16 mouse cellular contexts compared by ENCODE assay signal in genomic region chr16:43619277-43619676, GRCm38 (mm10). TPM values are rescaled to one million over a fixed set of nuclear protein-coding genes. Genes with fewer than 3 reads are reported as not detected.
DNase-seq lines count a peak whose midpoint lies in the region; ATAC-seq and TF ChIP-seq lines count a peak whose summit lies in the region.
"Had no signal": no experiment of that assay in that cellular context is flagged by ENCODE, and none has a peak within 500 bp of the region (broad histone marks: within the 10 kb centered on the region; RNA-seq: fewer than 3 reads in every experiment).

No protein-coding gene starts in this region.

- peaks cover 10% of the 10 kb centered on the region for H3K36me3 ChIP-seq in heart, embryonic 12.5 days
- peaks cover 39% of the 10 kb centered on the region for H3K36me3 ChIP-seq in heart, adult 2 months (ENCODE audit: control insufficient read depth, insufficient read depth, low read length)

- no peak for DNase-seq in heart, adult 2 months
- DNase-seq in layer of hippocampus, adult 2 months (ENCODE audit: low spot score in 2 of 2) = no peak
- no peak for DNase-seq in layer of hippocampus, postnatal 25 days (ENCODE audit: extremely low spot score in 1 of 2, low spot score in 1 of 2)
- DNase-seq in heart, postnatal 14 days = peak; percentile 10 to 25
- no peak for DNase-seq in spleen, postnatal 4 days (ENCODE audit: low spot score in 2 of 2)
- no peak for DNase-seq in lung, postnatal 25 days (ENCODE audit: low spot score)
- DNase-seq: cerebellum, adult 8-10 months; lung, postnatal 4 days had no signal

- 38% methylated on average over 6 of the region's 6 CpGs for WGBS in heart, embryonic 12.5 days
- 60% methylated on average over 6 of the region's 6 CpGs for WGBS in heart, adult 2 months

- peaks cover 4% of the 10 kb centered on the region; the same call in 1 of the 2 replicates for H3K79me2 ChIP-seq in heart, adult 2 months (replicated peaks; ENCODE audit: control insufficient read depth, insufficient read depth, low read length)

- no peak for TF ChIP-seq EP300 in heart, adult 2 months (IDR thresholded peaks at IDR 0.05; ENCODE audit: insufficient read depth, low read depth, low read length)

- ATAC-seq in heart, embryonic 12.5 days (ENCODE audit: insufficient number of reproducible peaks, low FRiP score) = peak; percentile 67; the same call in 1 of the 2 replicates
- ATAC-seq in activated CD4-positive, CD25-positive, alpha-beta regulatory T cell, adult 4 months = peak; percentile 10
- ATAC-seq: hindbrain, embryonic 16.5 days had no signal

- TF ChIP-seq CTCF in heart, adult 2 months (IDR thresholded peaks at IDR 0.05) = no peak
- TF ChIP-seq CTCF in layer of hippocampus, adult 2 months (conservative IDR thresholded peaks at IDR 0.05) = 0 out of 2 replicates have a peak, but pooled peaks have one; percentile 27

- H3K4me1 ChIP-seq in heart, embryonic 12.5 days (replicated peaks) = peaks cover 42% of the 10 kb centered on the region
- peaks cover 8% of the 10 kb centered on the region for H3K4me1 ChIP-seq in heart, adult 2 months (ENCODE audit: control insufficient read depth, insufficient read depth, low read length)

- H3K9me3 ChIP-seq in heart, embryonic 12.5 days (replicated peaks) = no peaks in the 10 kb centered on the region

- no peak overlapping the region for H3K4me3 ChIP-seq in heart, embryonic 12.5 days
- no peak overlapping the region for H3K4me3 ChIP-seq in heart, adult 2 months
- H3K4me3 ChIP-seq in layer of hippocampus, adult 2 months = no peak overlapping the region
- H3K4me3 ChIP-seq: erythroblast, embryonic 14.5 days had no signal

- intact Hi-C loops in heart, adult 2 months (cut with DNase I) = no loop called here
- intact Hi-C loops in heart, postnatal 14 days (cut with DNase I) = no loop called here

- H3K4me2 ChIP-seq in heart, embryonic 12.5 days = no peak overlapping the region

- H3K27me3 ChIP-seq in heart, embryonic 12.5 days (replicated peaks) = no peaks in the 10 kb centered on the region
- no peaks in the 10 kb centered on the region for H3K27me3 ChIP-seq in heart, adult 2 months (ENCODE audit: control insufficient read depth, insufficient read depth, low read length)

- no peak overlapping the region for H3K9ac ChIP-seq in heart, embryonic 12.5 days
- H3K9ac ChIP-seq in heart, adult 2 months (ENCODE audit: low read depth, low read length) = no peak overlapping the region
- H3K9ac ChIP-seq: liver, embryonic 14.5 days had no signal

- H3K27ac ChIP-seq in heart, embryonic 12.5 days (ENCODE audit: poor library complexity, severe bottlenecking) = peak overlapping the region; percentile 54
- H3K27ac ChIP-seq in heart, adult 2 months = no peak overlapping the region
- peak overlapping the region; percentile 67 for H3K27ac ChIP-seq in layer of hippocampus, adult 2 months
- H3K27ac ChIP-seq: liver, embryonic 14.5 days had no signal

- TF ChIP-seq POLR2A in heart, adult 2 months (IDR thresholded peaks at IDR 0.05; ENCODE audit: insufficient read depth, low read depth, low read length) = no peak

RNA-seq across cellular contexts. Expression of gene Tigit, which starts 44.7 kb away (rescaled TPM):
- not detected in 2 replicates for polyA plus RNA-seq in heart, embryonic 12.5 days (2016; fragmentation: Nextera tagmentation; extraction: Ambion mirVana)
- not detected for total RNA-seq in heart, adult 2 months (2021)
- 0.20 TPM in 1 of 2 replicates, not detected in the other for polyA plus RNA-seq in heart, adult 2 months (2012; rRNA removed)
- total RNA-seq in layer of hippocampus, adult 2 months (2021) = not detected
- total RNA-seq in layer of hippocampus, postnatal 25 days (2021) = not detected
- polyA plus RNA-seq in activated CD4-positive, CD25-positive, alpha-beta regulatory T cell, adult 4 months (2017; shearing (Covaris generic)) = 100 to 1,000 TPM; 390 to 542 TPM
- not detected for total RNA-seq in heart, postnatal 14 days (2021)
- total RNA-seq: gastrocnemius, adult 8-10 months; layer of hippocampus, adult 18-20 months; left cerebral cortex, postnatal 25 days had no signal
- polyA plus RNA-seq: erythroblast, embryonic 14.5 days; hindbrain, embryonic 16.5 days; liver, embryonic 14.5 days had no signal

Comparison
In these comparisons a context has a peak if more than half of its experiments do, and no peak if none do; other contexts are left out.
1. DNase-seq: peak in heart, postnatal 14 days (2 of 2); none in heart, adult 2 months (0 of 2), layer of hippocampus, adult 2 months (0 of 2), layer of hippocampus, postnatal 25 days (0 of 2), spleen, postnatal 4 days (0 of 2) and lung, postnatal 25 days (single experiment).